Mouse (Mus musculus) adrenal gland, postnatal 36 days (tissue): ENCODE measurements around the gene Ucn2. TPM values are rescaled to one million over a fixed set of nuclear protein-coding genes. Genes with fewer than 3 reads are reported as not detected.
A peak's percentile ranks its signal among the peaks of the same experiment; 100 is the strongest.

Source experiments
- DNase-seq, 2 experiments: peaks; one replicate each; pipeline ENCODE4 v3.0.0; 2021; ENCODE audit warnings: mixed read lengths in 1 of 2
- long read RNA-seq, 2 experiments: library from polyadenylated mRNA; stranded (forward); transcript quantifications; one replicate each; pipeline ENCODE4 v2.0.0; 2021; ENCODE audit warnings: borderline sequencing depth in 2 of 2
- total RNA-seq, 2 experiments: library from RNA; stranded (reverse); gene quantifications; 2 replicates each; pipeline ENCODE4 v1.2.3; 2021

Gene Ucn2
- total RNA-seq, result 1 to 10 TPM in 1 of 2 experiments, not detected in 1; 1.1 TPM
- long read RNA-seq, experiment 1, result 0 reads
- long read RNA-seq, experiment 2, result 0 reads

DNA sequence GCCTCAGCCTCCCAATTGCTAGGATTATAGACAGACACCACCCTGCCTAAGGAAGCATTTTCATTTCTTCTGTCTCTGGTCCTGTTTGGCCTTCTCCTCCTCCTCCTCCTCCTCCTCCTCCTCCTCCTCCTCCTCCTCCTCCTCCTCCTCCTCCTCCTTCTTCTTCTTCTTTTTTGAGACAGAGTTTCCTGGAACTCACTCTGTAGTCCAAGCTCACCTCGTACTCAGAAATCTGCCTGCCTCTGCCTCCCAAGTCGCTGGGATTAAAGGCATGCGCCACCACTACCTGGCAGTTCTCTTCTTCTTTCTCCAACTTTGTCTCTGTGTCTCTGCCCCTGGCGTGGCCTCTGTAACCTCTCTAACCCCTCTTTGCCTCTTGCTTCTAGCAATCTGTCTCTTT, at the start of gene Ucn2:
Gene Ucn2 (plus strand): TSS at position 301 of the 400 bp plus-strand sequence.
- DNase-seq, result no peak

DNA sequence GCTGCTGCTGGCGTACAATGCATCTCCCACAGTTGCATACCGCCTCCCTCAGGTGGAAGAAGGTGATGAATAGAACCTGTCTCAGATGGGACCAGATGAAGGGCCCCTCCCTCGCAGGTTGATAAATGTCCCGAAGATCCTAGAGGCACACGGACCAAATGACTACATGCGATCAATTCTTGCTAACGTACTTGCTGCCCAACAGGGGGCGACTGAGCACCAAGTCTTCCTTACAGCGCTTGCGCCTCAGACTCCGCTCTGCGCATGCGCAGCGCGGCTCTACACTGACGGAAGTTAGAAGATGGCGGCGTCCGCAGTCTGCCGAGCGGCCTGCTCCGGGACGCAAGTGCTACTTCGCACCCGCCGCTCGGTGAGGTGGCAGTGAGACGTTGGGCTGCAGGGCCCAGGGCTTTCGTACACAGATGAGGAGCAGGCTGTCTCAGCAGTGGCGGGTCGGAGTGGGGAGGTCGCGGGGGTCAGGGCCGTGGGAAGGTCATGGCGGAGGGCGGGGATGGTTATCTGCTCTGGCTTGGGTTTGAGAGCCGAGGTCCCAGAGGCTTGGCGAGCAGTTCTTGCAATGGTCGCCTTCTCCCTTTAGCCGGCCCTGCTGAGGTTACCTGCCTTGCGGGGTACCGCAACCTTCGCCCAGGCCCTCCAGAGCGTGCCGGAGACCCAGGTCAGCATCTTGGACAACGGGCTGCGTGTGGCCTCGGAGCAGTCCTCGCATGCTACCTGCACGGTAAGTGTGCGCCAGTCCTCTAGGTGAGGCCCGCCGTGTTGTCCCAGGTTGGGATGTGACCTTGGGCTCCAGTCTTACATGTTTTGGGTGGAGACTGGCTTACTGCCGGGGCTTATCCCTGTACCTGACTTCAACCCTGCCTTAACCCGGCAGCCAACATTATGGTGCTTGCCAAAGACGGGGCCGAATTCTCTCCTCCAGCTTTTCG, 49.1 kb upstream of the Ucn2 start, which contains the start of gene Uqcrc1:
Gene Uqcrc1 (plus strand): TSS at position 216 of the 947 bp plus-strand sequence.
- DNase-seq, result peak; percentile 93 to 95

DNA sequence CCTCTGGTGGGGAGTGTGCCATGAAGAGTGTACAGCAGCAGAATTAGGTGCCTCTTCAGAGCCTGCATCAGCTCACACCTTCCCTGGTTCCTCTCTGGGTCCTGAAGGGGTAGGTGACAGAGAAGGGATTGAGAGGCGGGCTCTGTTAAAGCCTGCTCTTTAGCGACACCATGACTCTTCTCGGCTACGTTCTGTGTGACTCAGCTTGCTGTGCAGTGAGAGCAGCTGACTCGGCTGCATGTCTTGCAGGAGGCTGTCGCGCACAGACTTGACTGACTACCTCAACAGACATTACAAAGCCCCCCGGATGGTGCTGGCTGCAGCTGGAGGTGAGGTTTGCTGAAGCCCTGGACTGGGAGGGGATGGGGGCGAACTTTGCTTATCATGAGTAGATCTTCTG, 40.7 kb upstream of the Ucn2 start:
- no peak for DNase-seq

DNA sequence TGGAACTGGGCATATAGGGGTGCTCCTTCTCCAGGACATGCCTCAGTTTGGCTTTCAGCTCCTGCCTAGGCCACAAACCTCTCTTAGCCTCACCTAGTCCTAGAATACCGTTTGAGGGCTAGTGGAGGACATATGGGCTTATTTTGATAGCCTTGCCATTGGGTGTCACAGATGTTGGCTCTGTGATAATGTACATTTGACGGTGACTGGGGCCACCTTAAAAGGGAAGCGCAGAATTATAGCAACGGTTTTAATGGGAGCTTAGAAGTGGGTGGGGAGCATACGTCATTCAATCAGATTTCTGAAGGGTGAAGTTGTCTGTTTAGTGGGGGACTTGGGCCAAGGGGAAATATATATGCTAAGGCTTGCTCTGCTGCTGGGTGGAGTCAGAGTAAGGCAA, 40.2 kb upstream of the Ucn2 start:
- DNase-seq, result no peak

DNA sequence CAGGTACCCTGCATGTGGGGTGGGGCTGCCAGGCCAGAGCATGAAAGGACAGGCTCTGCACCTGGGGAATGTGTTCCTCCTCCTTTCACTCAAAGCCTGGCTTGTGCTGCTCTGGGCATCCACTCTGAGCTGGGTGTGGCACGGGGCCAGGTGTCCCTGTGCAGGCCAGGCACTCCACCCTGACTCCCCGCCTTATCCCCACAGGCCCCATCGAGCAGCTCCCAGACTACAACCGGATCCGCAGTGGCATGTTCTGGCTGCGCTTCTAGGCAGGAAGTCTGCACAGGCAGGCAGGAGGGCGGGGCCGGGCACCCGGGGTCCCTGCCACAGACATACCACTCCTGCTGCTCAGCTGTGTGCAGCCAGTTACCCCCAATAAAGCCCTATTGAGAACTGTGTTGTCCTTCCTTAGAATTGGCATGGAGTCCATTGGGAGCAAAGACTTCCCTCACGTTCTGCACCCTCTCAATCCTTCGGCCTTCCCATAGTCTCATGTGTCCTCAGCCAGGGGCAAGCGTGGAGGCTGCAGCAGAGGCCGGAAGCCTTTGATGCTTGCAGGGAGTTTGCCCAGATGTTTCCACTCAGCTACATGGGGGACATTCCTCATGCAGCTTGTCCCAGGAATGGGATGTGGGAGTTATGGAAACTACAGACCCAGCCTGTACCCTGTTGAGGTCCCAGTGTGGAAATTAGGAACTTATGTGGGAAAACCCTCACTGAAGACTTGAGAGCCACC, 36.4 kb upstream of the Ucn2 start:
- no peak for DNase-seq

DNA sequence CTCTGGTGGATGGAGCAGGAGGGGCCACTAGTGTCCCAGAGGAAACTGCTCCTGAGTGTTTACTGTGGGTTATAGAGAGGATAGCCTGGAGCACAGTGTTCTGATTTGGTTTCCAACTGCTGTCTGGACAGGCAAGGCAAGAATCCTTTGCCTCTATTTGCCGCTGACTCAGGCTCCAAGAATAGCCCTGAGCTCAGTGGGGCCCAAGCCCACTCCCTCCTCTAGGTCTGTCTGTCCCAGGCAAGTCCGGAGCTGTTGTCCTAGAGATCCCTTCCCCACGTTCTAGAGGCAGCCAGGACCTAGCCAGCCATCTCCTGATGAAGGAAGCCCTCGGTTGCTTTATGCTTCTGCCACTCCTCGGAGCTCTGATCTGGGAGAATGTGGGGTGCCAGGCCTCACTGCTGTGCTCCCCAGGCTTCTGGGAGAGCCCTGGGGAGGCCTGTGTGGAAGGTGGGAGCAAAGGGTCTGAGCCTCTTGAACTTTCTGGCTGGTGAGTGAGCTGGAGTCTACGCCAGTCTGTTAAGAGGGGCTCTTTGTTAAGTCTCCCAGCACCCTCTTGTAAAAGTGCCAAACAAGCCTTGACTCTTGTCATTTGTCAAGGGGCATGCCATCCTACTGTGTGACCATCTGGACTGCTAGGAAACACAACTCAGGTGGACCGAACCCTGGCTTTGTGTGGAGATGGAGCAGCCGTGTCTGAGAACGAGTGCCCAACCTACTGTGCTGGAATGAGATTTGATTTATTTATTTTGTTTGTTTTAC, 35.7 kb upstream of the Ucn2 start:
- DNase-seq, result no peak

DNA sequence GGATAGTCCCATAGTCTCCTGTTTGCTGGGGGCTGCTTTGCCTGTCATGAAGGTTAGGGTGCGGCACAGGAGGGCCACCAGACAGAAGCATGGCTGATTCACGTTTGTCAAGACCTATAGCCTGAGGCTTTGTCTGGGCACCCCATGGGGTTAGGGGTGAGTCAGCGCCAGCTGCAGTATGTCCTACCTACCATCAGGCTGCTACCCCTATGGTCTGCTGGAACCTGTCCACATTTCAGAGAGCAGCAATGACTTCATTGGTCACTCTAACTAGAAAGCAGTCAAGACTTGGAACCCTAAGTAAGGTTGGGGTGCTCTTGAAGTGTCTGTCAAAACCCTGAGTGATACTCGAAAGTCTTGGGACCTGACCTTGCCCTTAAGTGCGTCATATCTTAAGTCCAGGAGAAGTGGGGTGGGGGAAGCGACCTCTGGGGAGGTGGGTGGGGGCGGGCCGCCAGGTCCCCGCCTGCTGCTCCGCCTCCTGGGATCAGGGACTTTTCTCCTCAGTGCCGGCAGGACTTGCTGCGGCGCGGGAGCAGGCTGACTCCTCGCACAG, 32.7 kb upstream of the Ucn2 start, which contains the start of gene Col7a1:
Gene Col7a1 (plus strand): TSS at position 506 of the 556 bp plus-strand sequence.
- DNase-seq, result no peak

DNA sequence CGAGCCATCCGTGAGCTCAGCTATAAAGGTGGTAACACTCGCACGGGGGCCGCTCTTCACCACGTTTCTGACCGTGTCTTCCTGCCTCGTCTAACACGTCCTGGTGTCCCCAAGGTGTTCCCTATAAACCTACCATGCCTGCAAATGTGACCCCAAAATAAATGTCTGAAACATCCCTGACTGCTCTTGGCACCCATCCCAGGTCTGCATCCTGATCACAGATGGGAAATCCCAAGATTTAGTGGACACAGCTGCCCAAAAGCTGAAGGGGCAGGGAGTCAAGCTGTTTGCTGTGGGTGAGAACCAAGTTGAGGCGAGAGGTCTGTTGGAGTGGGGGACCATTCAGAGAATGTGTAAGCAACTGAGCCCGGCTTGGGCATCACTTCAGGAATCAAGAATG, 30.6 kb upstream of the Ucn2 start:
- no peak for DNase-seq

DNA sequence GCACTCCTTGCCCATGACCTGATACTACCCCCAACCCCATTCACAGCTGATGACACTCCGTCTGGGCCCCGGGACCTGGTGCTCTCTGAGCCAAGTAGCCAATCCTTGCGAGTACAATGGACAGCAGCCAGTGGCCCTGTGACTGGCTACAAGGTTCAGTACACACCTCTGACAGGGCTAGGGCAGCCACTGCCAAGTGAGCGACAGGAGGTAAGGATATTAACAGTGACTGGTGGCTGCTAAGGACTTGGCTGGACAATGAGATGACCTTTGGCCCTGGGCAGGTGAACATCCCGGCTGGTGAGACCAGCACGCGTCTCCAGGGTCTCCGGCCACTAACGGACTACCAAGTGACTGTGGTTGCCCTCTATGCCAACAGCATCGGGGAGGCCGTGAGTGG, 30.0 kb upstream of the Ucn2 start:
- no peak for DNase-seq

DNA sequence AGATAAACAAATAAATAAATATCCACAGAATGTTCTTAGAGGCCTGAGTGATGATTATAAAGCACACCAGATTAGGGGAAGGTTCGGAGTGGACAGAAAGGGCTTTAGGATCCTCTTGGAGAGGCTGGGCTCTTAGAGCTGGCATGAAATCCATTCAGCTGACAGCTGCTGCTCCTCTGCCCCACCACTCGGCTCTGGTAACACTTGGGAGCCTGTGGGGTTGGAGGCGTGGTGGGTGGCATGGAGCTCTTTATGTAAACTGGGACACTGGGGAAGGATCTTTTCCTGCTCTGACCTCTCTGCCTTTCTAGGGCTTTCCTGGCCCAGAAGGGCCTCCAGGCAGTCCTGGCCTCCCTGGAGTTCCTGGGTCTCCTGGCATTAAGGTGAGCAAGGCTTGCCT, 22.2 kb upstream of the Ucn2 start:
- DNase-seq, result no peak

DNA sequence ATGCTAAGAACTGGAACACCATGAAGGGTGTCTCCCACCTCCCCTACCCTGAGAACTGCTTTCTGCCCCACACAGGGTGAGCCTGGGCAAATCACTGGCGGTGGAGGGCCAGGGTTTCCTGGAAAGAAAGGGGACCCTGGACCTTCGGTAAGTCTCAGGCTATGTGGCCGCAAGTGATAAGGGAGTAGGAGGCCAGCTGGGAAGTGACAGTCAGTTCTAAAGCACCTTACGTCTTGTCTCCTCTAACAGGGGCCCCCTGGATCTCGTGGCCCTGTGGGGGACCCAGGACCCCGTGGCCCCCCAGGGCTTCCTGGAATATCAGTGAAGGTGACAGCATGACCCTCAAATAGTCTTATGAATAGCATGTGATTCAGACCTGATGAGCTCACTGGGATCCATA, 21.5 kb upstream of the Ucn2 start:
- DNase-seq, result no peak

DNA sequence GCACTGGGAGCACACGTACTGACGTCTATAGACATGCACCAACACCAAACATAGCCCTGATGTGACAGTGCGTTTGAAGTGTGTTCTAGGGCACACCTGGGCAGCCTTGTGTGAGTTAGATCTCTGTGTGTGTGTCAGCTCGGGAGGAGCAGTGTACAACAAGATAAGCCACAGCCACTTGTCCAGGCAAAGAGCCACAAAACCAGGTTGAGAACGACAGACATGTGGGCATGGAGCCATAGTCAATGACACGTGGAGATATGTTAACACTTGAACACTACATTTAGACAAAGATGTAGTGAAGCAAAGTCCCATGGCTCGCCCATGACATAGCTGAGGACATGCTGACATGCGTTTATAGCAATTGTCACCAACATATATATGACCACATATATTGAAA, 15.2 kb upstream of the Ucn2 start:
- DNase-seq, result no peak

DNA sequence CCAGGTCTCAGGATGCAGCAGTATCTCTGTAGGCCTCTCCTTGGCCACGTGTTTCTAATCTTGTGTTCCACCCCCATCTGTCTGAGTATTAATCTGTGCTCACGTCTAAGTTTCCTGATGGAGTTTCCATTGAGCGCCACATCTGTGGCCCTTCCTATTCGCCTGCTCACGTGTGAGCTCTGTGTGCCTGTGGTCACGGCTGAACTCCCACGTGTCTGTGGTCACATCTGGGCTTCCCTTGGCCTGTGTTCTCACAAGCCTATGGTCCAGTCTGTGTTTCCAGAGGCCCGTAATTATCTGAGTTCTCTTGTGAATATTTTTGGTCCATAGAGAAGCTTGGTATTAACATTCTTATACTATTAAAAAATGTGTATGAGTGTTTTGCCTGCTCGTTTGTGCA, 9.3 kb upstream of the Ucn2 start:
- no peak for DNase-seq

DNA sequence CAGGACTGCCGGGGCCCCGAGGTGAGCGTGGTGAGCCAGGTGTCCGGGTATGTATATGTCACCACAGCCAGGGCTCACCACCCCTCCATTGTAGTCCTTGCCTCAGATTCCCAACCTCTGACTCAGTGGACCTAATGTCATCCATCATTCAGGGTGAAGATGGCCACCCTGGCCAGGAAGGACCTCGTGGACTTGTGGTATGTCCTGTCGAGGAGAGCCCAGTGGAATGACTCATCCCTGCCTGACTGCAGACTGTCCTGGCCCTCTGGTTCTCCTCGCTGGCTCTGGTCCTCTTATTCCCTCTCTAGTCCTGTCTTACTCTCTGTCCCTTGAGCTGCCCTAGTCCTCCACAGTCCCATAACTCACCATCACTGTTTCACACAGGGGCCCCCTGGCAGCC, 7.8 kb upstream of the Ucn2 start:
- peak; percentile 37 to 42 for DNase-seq

DNA sequence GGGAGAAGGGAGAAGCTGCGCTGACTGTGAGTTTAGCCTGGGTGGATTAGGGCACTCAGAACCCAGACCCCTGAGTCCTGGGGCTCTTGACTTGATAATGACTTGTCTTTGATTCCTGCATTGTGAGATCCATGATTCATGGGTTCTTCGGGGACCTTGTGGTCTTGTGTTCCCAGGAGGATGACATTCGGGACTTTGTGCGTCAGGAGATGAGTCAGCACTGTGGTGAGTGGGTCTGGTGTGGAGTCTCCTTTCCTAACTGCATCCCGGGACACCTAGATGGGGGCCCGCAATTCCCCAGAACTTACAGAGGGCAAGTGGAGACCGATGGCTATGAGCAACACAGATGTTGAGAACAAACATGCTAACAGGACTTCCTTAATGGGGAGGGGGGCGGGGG, 3.3 kb upstream of the Ucn2 start:
- DNase-seq, result peak; percentile 74 to 81

DNA sequence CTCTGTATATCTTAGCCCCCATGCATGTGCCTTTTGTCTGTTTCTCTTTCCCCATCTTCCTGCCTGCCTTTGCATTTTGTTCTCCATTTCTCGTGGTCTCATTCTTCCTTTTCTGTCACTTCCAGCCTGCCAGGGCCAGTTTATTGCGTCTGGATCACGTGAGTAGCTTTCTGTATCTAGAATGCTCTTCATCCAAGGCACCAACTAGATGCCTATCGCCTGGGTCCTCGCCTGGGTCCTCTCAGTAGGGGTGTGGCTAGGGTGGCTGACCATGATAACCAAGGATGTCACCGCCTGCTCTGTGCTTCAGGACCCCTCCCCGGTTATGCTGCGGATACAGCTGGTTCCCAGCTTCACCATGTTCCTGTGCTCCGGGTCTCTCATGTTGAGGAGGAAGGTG, 2.6 kb upstream of the Ucn2 start:
- DNase-seq, result no peak

DNA sequence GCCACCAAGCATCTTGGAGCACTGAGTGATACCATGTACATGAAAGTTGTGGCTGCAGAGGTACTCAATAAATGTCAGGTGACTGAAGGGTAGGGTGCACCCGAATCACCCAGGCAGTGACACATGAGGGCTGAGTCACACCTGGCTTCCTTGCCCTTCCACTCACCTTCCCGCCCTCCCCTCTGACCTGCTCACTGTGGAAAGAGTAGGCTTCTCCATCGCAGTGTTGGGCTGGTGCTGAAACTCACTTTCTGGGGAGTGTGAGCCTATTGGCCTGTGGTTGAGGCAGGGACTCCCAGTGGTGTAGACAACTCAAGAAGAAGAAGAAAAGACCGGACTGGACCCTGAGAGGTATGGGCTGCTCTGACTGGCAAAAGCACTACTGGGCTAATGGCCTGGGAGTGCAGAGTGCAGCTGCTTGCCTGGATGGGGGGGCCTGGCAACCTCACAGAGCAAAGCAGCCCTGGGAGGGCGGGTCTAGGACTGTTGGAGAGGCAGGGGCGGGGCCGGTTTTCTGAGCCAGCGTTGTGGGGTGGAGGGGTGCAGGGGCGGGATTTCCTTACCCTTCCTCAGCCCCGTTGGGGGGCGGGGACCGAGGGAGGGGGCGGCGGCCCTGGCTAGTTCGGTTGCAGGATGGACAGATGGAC, 2.0 kb downstream of the Ucn2 start:
- peak; percentile 29 to 58 for DNase-seq

DNA sequence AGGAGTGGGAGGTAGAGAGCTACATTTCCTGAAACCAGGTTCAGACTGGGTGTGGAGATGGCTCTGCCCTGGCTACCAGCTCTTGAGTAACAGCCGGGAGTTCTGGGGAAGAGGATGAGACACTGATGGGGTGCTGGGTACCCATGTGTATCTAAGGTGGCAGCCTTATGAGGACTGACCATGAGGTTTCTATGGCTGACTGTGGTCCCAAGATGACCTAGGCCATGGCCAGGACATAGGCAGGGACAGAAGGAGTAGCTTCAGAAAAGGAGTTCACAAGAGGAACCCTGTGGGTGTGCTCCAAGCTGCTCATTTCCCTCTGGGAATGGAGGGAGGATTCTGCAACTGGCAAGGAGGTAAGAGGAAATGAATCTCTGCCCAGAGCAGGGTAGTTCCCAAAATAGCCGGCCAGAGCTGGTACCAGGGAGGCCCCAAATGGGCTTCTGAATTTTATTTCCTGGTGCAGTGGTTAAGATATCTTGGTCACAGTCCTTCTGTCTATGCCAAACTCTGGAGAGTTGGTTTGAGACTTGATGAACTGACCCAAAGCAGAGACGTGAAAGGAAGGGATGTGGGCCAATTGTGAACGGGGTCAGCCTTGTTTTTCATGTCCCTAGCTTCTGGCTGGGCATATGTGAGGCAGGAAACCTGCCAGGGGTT, 4.1 kb downstream of the Ucn2 start:
- DNase-seq, result no peak

DNA sequence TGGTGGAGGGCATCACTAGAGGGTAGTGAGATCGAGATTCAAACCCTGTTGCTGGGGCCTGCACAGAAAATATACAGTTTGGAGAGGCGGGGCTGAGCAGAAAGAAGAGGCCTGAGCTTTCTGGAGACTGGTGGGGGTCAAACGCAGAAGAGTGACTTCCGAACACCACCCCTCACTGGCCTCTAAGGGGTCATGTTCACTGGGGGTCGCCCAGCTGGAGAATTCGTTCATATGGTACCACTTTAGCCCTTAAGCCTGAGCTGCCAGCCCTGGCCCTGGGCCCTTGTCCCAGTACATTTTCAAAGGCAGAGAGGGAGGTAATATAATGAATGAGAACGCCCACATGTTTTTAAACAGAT, 4.6 kb downstream of the Ucn2 start:
- DNase-seq, result no peak

DNA sequence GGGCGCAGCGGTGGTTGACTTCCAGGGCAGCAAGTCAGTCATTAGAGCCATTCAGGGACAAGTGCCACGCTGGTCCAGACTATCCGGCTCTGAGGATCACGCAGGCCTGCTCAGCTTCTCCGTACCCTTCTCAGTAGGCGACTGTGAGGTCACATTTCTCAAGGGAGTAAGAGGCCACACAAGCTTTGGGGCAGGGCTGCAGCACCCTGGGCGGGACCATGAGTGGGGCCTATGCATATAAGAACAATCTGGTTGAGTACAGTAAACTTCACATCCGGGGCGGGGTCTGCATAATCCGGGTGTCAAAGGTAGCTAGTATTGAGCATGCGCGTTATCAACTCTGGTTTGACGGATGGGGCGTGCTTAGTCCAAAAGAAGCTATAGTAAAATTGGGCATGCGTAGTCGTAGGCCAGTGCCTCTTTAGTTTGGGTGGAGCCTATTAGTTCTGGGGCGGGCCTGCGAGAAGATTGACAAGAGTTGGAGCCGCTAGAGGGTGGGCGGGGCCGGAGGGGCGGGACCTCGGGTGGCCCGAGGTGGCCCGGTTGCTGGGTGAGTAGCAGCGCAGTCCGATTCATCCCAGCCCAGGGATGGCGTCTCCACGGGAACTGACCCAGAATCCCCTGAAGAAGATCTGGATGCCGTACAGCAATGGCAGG, 5.7 kb downstream of the Ucn2 start, which contains the start of gene Pfkfb4:
Gene Pfkfb4 (plus strand): TSS at position 351 of the 657 bp plus-strand sequence.
- DNase-seq, result peak; percentile 95 to 96
